Mouse (Mus musculus) urinary bladder, postnatal 14 days (tissue): ENCODE data around the gene Fam214a.
"Not testable (repeated sequence)": the region's sequence is repeated elsewhere in the genome, so short reads cannot be mapped to it uniquely, and the experiment has no call there.

Experiments
- DNase-seq: peaks from one replicate; pipeline ENCODE4 v3.0.0; 2021; ENCODE audit warnings: low spot score

The Fam214a gene

DNA sequence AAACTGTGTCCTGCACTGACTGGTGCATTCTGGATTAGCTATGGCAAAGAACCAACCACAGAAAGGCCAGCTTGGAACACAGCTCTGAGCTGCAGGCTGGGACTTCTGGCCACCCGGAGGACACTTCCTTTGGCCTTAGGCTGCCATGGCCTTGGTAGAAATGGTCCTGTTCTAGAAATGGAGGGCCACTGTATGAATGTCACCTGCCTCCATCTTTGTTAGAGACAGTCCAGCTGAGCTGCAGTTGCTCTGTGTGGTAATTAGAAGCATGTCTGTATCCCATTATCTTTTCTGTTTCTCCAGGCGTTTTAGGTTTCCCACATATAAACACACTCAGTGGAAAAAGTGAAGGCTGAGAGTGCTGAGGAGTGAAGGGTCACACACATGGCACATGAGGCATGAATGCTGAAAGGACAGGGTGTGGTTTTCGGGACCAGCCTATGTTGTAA, 29.0 kb downstream of the Fam214a start:
- DNase-seq, result no peak

DNA sequence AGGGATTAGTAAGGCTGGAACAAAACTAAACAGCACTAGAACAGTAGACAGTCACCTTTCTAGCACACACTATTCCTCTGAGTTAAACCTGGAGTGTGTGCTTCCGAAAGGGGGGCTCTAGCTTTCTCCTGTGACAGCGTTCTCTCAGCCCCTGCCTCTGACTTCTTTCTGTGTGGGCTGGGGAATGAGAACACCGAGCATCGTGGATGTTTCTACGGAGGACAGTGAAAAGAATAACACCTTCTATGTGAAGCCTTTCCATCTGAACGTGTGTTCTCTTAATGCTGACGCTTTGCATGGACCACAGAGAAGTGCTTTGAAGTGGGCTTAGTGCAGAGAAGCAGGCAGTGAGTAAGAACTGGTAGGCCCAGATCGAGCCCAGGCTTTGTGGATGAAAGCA, 29.5 kb downstream of the Fam214a start:
- DNase-seq, result no peak

DNA sequence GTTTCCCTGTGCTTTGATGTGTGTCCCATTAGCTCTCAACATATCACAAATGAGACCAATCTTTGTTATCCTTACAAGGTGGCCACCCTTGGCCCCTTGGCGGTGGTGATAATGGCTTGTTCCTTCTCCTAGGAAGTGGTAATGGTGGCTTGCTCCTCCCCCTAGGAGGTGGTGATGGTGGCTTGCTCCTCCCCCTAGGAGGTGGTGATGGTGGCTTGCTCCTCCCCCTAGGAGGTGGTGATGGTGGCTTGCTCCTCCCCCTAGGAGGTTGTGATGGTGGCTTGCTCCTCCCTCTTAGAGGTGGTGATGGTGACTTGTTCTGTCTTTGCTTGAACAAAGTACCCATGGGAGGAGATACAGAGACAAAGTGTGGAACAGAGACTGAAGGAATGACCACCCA, 30.0 kb downstream of the Fam214a start:
- DNase-seq, result not testable (repeated sequence)

DNA sequence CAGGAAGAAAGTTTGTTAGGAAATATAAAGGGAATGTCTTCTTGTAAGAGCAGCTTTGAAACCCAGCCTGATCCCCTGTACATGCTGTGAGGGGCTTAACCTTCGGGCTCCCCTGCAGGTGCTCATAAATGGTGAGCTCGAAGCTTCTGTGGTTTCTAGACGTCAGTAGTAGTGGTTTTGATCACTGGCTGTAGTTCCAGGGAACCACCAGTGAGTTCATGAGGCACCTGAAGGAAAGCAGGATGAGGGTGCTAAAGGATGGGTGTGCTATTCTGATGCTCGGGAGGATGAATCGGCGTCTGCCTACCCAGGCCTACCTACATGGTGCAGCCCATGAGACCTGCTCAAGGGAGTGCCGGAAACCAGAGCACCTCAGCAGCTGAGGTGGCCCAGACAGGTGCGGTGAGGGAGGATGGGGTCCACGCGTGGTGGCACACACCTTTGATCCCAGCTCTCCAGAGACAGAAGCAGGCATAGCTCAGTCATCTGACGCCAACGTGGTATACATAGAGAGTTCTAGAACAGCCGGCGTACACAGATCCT, 32.6 kb downstream of the Fam214a start:
- DNase-seq, result no peak

DNA sequence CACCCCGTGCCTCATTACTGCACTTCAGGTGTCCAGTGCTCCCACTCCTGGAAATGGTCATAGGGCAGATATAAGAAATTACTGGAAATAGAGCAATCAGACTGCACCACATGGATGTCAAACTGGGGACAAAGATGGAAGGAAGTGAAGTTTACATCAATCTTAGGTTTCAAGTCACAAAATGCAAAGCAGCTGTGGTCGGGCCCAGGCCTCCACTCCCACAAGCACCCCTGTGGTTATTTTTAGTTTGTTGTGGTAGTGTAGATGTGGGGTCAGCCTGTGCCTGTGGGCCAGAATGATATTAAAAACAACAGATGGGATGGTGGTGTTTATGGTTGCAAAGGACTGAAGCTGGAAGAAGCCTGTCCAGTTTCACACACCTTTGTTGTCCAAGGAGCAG, 33.1 kb downstream of the Fam214a start:
- DNase-seq, result no peak

DNA sequence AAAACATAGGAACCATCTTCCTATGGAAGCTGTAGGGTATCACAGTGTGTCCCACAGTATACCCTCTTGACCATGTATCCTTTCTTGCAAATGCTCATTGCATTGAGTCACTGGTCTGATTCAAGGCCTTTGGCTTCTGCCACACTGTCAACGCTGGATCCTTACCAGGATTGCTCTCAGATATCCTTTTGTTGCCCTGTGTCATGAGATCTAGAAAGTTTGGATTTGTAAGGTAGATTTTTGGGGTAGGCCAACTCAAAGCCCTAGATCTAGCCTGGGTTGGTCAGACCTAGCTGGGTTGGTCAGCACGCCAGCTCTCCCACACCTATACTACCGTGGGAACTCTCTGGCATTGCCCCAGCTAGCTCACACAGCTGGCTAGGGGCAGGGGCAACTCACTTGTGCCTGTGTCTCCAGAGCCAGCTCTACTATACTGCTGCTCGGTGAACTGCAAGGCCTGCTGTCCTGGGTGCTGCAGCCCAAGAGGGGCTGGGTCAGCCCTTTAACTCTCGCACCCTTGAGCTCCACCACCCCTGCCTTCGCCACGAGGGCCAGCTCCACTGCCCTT, 36.3 kb downstream of the Fam214a start:
- no peak for DNase-seq

DNA sequence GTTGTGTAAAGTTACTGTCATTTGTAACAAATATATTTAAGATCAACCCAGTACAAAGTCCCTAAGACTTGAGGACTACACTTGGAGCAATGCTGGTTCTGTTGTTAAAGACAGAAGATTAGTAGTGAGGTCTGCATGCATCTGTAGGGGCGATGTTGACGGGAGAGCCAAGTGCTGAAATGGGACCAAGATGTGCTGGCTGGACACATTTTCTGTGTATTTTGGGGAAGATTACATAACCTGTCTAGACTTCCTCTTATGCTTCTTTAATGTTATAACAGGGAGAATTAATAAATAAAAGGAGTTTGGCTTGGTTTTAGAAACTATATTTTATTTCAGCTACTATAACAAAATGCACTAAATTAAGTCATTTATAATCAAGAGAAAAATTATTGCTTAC, 37.3 kb downstream of the Fam214a start:
- no peak for DNase-seq

DNA sequence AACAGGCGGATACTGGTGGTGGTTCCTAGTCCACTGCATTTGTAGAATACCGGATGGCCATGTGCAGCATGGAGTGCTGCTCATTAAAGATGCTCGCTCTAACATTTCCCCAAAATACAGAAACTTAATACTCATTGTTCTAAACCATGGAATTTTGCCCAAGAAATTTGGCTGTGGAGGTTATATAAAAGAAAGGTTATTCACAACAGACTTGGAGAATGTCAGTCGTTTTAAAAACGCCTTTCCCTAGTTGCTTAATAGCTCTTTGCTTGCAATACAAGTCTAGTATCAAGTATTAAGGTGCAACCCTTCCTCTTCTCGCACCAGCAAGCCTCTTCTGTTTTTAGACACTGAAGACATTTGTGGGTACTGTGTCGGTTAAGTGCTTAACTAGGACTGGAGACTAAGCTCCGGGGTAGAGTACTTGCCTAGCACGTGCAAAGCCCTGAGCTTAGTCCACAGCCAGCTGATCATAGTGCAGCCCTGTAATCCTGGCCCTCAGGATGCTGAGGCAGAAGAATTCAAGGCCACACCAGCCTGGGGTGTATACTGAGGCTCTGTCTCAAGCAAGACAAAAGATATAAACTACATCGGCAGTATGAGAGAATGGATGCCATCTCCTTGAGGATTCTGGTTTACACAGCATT, 42.0 kb downstream of the Fam214a start:
- DNase-seq, result no peak

DNA sequence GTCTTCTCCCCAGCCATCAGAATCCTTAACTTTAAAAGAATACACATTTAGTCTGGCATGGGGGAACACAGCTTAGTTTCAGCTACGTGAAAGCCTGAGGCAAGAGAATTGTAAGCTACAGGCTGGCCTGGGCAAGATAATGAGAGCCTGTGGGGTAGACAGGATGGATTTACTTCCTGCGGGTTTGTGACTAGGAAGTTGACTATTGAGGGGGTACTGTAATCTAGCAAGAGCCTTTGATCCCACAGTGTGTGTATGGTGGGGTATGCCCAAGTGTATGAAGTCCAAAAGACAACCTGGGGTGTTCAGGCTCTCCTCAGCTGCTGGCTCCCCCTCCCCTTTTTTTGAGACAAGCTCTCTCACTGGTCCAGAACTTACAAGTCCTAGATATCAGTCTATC, 43.7 kb downstream of the Fam214a start:
- DNase-seq, result no peak

DNA sequence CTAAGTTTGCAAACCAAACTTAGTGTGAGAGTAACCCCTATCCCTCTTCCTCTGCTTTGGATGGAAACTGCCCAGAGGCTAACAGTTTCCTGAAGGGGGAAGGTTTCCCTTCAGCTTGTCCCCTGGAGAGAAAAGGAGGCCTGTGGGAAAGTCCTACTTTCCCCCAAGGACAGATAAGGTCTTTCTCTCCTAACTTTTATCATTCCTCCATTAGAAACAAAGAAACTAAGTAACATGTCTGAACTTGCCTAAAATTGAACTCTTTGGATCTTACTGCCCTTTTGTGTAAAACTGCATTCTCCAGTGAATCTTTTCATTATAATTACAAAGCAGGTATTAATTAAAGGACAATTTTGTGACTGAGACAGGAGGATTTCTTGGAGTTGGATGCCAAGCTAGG, 45.3 kb downstream of the Fam214a start:
- DNase-seq, result no peak

DNA sequence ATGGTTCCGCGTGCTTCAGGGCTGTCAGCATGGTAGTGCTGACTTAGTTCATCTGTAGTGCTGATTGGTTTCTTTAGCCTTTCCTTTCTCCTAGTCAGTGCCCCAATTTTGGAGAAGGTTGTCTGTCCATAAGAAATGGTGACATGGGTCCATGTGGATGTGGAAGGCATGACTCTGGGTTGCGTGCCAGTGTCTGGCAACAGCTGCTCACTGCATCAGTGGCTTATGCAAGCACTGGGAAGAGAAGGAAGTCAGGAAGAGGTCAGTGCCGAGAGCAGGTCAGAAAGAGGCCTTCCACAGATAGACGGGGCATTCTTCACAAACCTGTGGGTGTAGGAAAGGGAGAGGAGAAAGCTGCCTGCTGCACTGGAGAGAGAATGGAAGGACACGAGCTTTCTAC, 48.3 kb downstream of the Fam214a start:
- no peak for DNase-seq

DNA sequence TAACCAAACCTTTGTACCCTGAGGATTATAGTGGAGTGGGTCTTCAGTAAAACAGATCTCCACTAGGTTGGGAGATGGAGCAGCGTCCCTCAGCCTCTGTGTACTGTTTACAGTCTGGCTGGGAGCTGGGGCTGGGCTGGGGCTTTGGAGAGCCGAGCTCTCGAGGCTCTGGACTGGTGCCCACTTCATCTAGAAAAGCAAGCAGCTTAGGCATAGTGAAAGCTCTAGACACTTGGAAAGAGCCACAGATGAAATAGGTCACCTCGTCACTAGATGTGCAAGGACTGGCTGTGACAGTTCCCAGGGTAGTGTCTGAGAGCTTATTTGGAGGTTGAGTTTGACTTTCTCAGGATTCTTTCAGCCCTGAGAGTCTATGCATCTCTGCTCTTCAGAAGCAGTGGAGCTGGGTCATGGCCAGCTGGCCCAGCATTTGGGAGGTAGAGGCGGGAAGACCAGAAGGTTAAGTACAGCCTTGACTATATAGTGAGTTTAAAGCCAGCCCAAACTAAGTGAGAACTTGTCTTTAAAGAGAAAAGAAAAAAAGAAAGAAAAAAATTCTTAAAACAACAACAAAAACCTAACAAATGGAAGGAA, 49.0 kb downstream of the Fam214a start:
- DNase-seq, result peak; percentile 48

DNA sequence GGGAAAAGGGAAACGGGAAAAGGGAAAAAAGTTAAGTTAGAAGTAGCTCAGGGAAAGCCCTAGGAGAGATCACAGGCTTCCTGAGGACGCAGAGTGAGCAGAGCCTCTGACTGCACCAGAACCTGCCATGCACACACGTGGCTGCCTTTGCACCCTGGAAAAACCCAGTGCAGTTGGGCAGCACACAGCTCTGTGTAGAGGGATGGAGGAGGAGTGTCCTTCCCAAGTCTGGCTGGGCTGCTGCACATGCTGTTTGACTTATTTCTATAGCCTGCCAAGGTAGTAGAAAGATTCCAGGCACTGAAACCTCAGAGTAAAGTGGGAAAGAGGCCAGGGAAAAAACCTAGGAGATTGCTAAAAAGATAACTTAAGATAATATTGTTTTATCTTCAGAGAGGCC, 49.6 kb downstream of the Fam214a start:
- no peak for DNase-seq

DNA sequence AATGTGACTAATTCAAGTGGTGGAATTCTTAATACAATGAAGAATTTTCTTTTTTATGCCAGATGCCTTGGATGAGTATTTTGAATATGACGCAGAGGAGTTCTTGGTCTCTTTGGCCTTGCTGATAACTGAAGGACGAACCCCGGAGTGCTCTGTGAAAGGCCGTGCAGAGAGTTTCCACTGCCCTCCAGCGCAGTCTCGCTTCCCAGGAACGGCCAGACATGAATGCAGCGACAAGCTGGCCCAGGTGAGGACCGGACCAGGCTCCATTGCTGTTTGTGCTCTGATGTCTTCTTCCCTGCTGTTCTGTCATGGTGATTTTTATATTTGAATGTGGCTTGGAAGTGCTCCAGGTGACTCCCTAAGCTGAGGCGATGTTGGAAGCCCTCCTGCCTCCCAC, 51.5 kb downstream of the Fam214a start:
- DNase-seq, result no peak

DNA sequence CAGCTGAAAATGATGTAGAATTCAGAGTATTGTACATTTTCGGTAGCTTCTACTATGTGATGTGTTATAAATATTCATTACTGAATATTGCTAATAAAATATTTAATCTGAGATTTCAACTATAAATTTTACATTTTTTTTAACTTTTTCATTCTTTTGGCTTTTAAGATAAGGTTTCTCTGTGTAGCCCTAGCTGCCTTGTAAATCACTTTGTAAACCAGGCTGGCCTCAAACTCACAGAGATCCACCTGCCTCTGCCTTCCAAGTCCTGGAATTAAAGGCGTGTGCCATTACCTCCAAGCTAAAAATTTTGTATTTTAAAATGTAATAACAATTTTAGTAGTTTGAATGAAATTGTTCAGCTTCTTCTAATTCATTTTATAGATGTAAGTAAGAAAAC, 63.9 kb downstream of the Fam214a start:
- no peak for DNase-seq

DNA sequence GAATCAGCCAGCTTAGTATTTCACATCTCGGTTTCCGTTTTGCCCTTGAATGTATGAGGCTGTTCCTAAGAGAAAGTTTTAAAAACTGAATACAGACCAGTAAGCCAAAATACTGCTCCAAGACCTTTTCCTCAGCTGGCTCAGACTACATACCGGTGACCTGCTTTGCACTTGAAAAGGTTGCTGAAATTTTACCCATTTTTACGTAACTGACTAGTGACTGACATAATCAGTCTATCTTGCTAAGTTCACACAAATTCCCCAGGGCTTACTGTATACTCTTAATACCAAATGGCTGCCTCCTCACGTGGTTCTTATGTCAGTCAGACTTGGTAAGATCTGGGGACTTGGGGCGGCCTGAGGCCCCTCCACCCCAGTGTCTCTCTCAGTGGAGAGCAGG, 66.5 kb downstream of the Fam214a start:
- no peak for DNase-seq

DNA sequence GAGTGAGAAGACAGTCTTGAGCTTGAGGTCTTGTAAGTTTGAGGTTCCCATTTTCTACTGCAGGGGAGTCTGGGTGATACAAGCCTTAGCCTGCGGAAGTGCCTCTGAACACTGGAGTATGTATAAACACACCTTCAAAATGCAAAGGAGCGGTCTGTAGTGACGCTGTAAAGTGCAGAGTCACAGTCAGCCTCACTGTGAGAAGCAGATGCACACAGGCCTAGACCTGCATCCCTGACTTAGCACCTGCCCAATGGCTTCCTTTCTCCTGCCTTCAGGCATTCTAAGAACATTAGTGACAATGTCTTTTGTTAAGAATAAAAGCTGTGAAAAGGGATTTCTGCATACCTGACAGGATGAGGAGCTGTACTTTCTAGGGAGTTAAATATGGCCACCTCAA, 66.9 kb downstream of the Fam214a start:
- no peak for DNase-seq

DNA sequence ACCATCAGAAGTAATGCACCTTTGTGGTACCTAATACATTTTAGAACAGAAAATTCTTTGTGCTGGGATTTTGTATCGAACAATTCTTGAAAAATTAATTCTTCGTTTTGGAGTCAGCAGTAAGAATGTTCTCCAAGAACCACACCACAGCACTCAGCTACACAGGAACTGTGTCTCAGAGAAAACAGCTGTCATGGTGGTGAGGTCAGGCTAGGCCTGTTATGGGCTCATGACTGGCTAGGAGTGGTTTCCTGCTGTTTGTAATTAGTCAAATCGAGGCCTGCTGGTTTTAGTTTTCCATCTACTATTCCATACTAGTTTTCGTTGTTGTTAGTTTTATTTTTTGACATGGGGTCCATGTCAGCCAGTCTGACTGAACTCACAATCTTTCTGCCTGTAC, 67.9 kb downstream of the Fam214a start:
- no peak for DNase-seq

DNA sequence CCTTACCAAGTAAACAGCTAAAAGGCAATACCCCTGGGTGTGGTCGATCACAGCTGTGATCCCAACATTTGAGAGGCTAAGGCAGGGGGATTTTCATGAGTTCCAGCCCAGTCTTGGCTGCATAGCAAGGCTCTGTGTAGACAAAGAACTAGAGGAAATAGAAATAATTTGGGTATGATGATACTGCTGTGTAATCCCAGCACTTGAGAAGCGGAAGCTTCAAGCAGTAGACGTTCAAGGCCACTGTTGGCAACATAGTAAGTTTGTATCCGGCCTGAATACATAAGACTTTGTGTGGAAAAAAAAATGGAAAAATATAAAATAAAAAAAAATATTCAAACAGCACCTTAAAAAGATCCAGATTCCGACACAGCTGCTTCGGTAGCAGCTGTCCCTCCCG, 69.9 kb downstream of the Fam214a start:
- no peak for DNase-seq

DNA sequence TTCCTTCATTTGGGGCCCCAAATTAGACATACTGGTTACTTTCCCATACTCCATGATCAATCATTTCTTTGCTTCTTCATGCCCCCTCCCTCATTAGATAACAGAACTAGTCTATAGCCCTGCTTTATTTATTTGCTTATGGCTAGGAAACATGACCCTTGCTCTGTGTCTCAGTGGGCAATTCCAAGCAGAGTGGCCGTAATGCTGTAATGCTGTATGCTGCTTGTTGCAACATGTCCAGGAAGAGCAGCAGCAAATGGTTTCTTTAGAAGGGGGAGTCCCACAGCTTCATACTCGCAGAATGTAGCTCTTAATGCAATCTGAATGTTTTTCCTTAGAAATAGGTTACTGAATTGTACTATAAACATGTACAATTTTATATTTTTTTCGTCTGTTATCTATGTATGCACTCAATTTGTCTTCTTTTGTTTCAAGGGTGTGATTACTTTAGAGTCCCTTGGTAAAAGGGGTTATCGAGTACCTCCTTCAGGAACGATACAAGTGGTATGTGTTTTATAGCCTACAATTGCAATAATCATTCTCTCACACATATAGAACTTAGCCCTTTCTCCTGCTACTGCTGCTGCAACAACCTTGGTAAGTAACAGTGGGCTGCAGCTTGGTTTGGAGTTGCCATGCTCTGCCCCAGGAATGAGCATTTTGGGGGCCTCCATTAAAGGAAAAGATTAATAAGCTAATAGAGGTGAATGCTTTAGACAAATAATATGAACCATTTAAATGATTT, 70.6 kb downstream of the Fam214a start:
- no peak for DNase-seq

DNA sequence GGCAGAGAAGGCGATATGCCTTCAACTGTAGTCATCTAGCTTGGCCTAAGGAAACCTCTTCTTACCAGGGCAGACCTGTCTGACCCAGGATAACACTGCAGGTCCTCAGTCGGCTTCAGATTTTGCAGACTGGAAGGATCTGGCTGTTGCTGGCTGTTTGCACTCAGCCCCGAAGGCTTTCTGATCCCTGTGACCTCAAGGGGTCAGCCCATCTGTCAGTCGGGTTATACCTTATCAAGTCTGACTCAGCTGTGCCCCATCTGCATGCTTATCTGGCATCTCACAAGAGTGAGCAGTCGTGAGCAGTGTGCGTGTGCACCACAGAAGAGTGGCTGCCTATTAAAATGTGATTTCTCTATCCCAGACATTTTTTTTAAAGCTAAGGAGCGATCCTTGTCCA, 71.4 kb downstream of the Fam214a start:
- DNase-seq, result no peak

DNA sequence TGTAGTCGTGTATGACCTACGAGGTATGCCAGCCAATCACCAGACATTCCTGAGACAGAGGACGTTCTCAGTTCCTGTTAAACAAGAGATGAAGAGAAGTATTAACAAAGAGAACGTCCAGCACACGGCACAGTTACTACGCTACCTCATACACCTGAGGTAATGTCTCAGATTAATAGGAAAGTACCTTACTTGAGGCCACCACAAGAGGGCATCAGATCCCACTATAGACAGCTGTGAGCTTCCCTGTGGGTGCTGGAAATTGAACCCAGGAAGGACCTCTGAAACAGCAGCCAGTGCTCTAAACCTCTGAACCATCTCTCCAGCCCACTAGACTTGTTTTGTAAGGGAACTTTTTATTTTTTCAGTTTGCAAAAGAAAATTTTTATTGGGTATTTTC, 73.0 kb downstream of the Fam214a start:
- DNase-seq, result no peak

DNA sequence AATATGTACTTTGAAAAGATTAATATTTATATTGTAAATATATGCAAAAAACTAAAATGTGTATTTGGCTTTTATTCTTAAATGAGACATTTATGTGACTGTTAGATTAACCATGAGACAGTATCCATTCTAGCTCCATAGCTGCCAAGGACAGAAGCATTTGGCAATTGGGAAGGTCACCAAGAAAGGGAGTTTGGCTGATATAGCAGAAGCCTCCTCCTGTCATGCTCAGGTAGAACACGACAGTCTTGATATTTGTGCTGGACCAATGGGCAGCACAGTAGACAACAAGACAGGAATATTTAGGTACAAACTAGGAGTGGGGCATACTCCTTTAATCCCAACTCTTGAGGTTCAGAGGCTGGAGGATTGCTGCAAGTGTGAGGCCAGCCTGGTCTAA, 79.7 kb downstream of the Fam214a start:
- no peak for DNase-seq
